20 mouse cellular contexts compared by ENCODE assay signal in genomic region chr15:93204861-93205260, GRCm38 (mm10).
"Had no signal": no experiment of that assay in that cellular context is flagged by ENCODE, and none has a peak within 500 bp of the region (broad histone marks: within the 10 kb centered on the region; RNA-seq: fewer than 3 reads in every experiment).

No protein-coding gene starts in this region.

- DNase-seq: cerebellum, adult 8-10 months; cerebellum, adult 9-10 months; cerebellum, adult 9-11 months; cerebellum, postnatal 10 days; cerebellum, postnatal 14 days; cerebellum, postnatal 25 days; cerebellum, postnatal 36 days; embryo, embryonic 11 days; forebrain, postnatal 0 days; gastrocnemius, adult 2 months; gastrocnemius, postnatal 10 days; gastrocnemius, postnatal 14 days; gastrocnemius, postnatal 25 days; gastrocnemius, postnatal 36 days; heart, adult 18-20 months; heart, adult 2 months had no signal

- ATAC-seq: forebrain, embryonic 13.5 days; forebrain, embryonic 14.5 days; forebrain, embryonic 15.5 days; forebrain, embryonic 16.5 days; forebrain, postnatal 0 days had no signal
